Mouse (Mus musculus) MEL (cell line): ENCODE results near the gene Syt1. TPM values are rescaled to one million over a fixed set of nuclear protein-coding genes. Genes with fewer than 3 reads are reported as not detected.

ENCODE experiments used
- DNase-seq: peaks from one replicate; pipeline ENCODE4 v3.0.0; 2011; ENCODE audit warnings: low read depth, low spot score
- H3K27ac ChIP-seq: 2 replicates; pipeline ENCODE4 v1.5.1; 2012; ENCODE audit warnings: low read depth, mild to moderate bottlenecking, control low read depth, low read length, moderate library complexity; ENCODE audit not compliant: control insufficient read depth
- H3K27me3 ChIP-seq, 2 experiments: fragments of 150-350 bp in 1 of 2; sonication (generic) in 1 of 2; 2 replicates each; pipeline ENCODE4 v1.6.1; 2012; ENCODE audit warnings: low read length in 2 of 2, mild to moderate bottlenecking in 2 of 2, improper control_type of control experiment in 1 of 2, moderate library complexity in 1 of 2; ENCODE audit not compliant: insufficient read depth in 2 of 2, control insufficient read depth in 1 of 2
- H3K36me3 ChIP-seq, 2 experiments: 2 replicates each; pipeline ENCODE4 v1.6.1; 2012 to 2014; ENCODE audit warnings: low read length in 2 of 2, improper control_type of control experiment in 1 of 2, inconsistent platforms in 1 of 2, mild to moderate bottlenecking in 1 of 2; ENCODE audit not compliant: insufficient read depth in 2 of 2, control insufficient read depth in 1 of 2
- H3K4me1 ChIP-seq, 2 experiments: fragments of 150-350 bp in 1 of 2; sonication (generic) in 1 of 2; 2 replicates each; pipeline ENCODE4 v1.6.1; 2012; ENCODE audit warnings: low read length in 2 of 2, improper control_type of control experiment in 1 of 2, mild to moderate bottlenecking in 1 of 2; ENCODE audit not compliant: insufficient read depth in 2 of 2, control insufficient read depth in 1 of 2
- H3K4me3 ChIP-seq, 2 experiments: fragments of 150-350 bp in 1 of 2; sonication (generic) in 1 of 2; 2 replicates each; pipeline ENCODE4 v1.5.1; 2012; ENCODE audit warnings: low read depth in 2 of 2, low read length in 2 of 2, mild to moderate bottlenecking in 2 of 2, moderate library complexity in 2 of 2, control low read depth in 1 of 2, improper control_type of control experiment in 1 of 2; ENCODE audit not compliant: control insufficient read depth in 1 of 2, insufficient read depth in 1 of 2
- H3K79me2 ChIP-seq: 2 replicates; pipeline ENCODE4 v1.6.1; 2012; ENCODE audit warnings: mild to moderate bottlenecking, low read length, moderate library complexity; ENCODE audit not compliant: control insufficient read depth, poor library complexity, insufficient read depth
- H3K9ac ChIP-seq: 2 replicates; pipeline ENCODE4 v1.6.1; 2012; ENCODE audit warnings: low read depth, mild to moderate bottlenecking, control low read depth, low read length, moderate library complexity; ENCODE audit not compliant: control insufficient read depth, poor library complexity, severe bottlenecking
- H3K9me3 ChIP-seq: fragments of 150-350 bp; sonication (generic); replicated peaks from 2 replicates; pipeline ENCODE4 v1.6.1; 2012; ENCODE audit warnings: mild to moderate bottlenecking, low read length, improper control_type of control experiment, moderate library complexity; ENCODE audit not compliant: insufficient read depth
- CHD1 ChIP-seq: IDR thresholded peaks from 2 replicates; pipeline ENCODE4 v1.6.1; 2012; ENCODE audit warnings: low read depth, mild to moderate bottlenecking, inconsistent platforms, low read length, improper control_type of control experiment
- CTCF ChIP-seq, 3 experiments: IDR thresholded peaks in 2 of 3; conservative IDR thresholded peaks in 1 of 3; 2 replicates each; pipeline ENCODE4 v1.5.1; 2011 to 2012; ENCODE audit warnings: low read length in 3 of 3, low read depth in 2 of 3, mild to moderate bottlenecking in 2 of 3, improper control_type of control experiment in 1 of 3, inconsistent platforms in 1 of 3, mixed read lengths in 1 of 3, moderate library complexity in 1 of 3; ENCODE audit not compliant: control insufficient read depth in 1 of 3, insufficient read depth in 1 of 3, poor library complexity in 1 of 3, severe bottlenecking in 1 of 3
- E2F4 ChIP-seq: IDR thresholded peaks from 2 replicates; pipeline ENCODE4 v1.6.1; 2011; ENCODE audit warnings: low read depth, low read length, improper control_type of control experiment, borderline replicate concordance
- ELF1 ChIP-seq: IDR thresholded peaks from 2 replicates; pipeline ENCODE4 v1.6.1; 2014; ENCODE audit warnings: low read depth, mild to moderate bottlenecking, inconsistent platforms, low read length, improper control_type of control experiment, moderate library complexity
- ETS1 ChIP-seq: IDR thresholded peaks from 2 replicates; pipeline ENCODE4 v1.6.1; 2012; ENCODE audit warnings: low read depth, mild to moderate bottlenecking, inconsistent platforms, low read length, improper control_type of control experiment, moderate library complexity
- GABPA ChIP-seq: IDR thresholded peaks from 2 replicates; pipeline ENCODE4 v1.6.1; 2012; ENCODE audit warnings: low read depth, mild to moderate bottlenecking, inconsistent platforms, low read length, improper control_type of control experiment, moderate library complexity
- HCFC1 ChIP-seq: IDR thresholded peaks from 2 replicates; pipeline ENCODE4 v1.6.1; 2012; ENCODE audit warnings: low read depth, mild to moderate bottlenecking, inconsistent platforms, low read length, improper control_type of control experiment, moderate library complexity
- MYB ChIP-seq: IDR thresholded peaks from 2 replicates; pipeline ENCODE4 v1.6.1; 2011; ENCODE audit warnings: mild to moderate bottlenecking, low read depth, low read length, improper control_type of control experiment
- NELFE ChIP-seq: IDR thresholded peaks from 2 replicates; pipeline ENCODE4 v1.6.1; 2011; ENCODE audit warnings: low read depth, low read length, improper control_type of control experiment
- POLR2AphosphoS5 ChIP-seq: IDR thresholded peaks from 2 replicates; pipeline ENCODE4 v1.6.1; 2012; ENCODE audit warnings: low read depth, borderline replicate concordance, mild to moderate bottlenecking, inconsistent platforms, low read length, moderate library complexity, mixed read lengths
- RAD21 ChIP-seq: IDR thresholded peaks from 2 replicates; pipeline ENCODE4 v1.6.1; 2011; ENCODE audit warnings: mild to moderate bottlenecking, low read depth, low read length, improper control_type of control experiment
- SMC3 ChIP-seq: IDR thresholded peaks from 2 replicates; pipeline ENCODE4 v1.6.1; 2011; ENCODE audit warnings: low read depth, low read length, improper control_type of control experiment
- TCF12 ChIP-seq: IDR thresholded peaks from 2 replicates; pipeline ENCODE4 v1.6.1; 2014; ENCODE audit warnings: low read depth, mild to moderate bottlenecking, inconsistent platforms, low read length, improper control_type of control experiment, moderate library complexity
- USF1 ChIP-seq: IDR thresholded peaks from 2 replicates; pipeline ENCODE4 v1.6.1; 2014; ENCODE audit warnings: low read depth, mild to moderate bottlenecking, inconsistent platforms, low read length, improper control_type of control experiment, moderate library complexity
- USF2 ChIP-seq, 2 experiments: IDR thresholded peaks; 2 replicates each; pipeline ENCODE4 v1.6.1; 2011 to 2012; ENCODE audit warnings: improper control_type of control experiment in 2 of 2, low read length in 2 of 2, borderline replicate concordance in 1 of 2, inconsistent platforms in 1 of 2, low read depth in 1 of 2, mild to moderate bottlenecking in 1 of 2; ENCODE audit not compliant: insufficient read depth in 1 of 2
- ZC3H11A ChIP-seq: IDR thresholded peaks from 2 replicates; pipeline ENCODE4 v1.6.1; 2012; ENCODE audit warnings: low read depth, mild to moderate bottlenecking, inconsistent platforms, low read length, improper control_type of control experiment
- polyA plus RNA-seq, 2 experiments: library from polyadenylated mRNA; stranded (reverse) in 1 of 2; unstranded in 1 of 2; fragments of >175 nt in 1 of 2; fragments of >200 nt in 1 of 2; gene quantifications; 2 replicates each; pipeline versions ENCODE4 v1.2.1 to v1.2.4; 2012; ENCODE audit warnings: low replicate concordance in 2 of 2, low read depth in 1 of 2; ENCODE audit not compliant: insufficient read length in 2 of 2, insufficient read depth in 1 of 2, missing spikeins in 1 of 2
- total RNA-seq: library from RNA; depleted of rRNA; stranded (reverse); fragments of 300-350 nt; gene quantifications from 2 replicates; pipeline ENCODE4 v1.2.3, GENCODE M21; 2012

Gene Syt1
- total and polyA plus RNA-seq, 3 experiments, result not detected

DNA sequence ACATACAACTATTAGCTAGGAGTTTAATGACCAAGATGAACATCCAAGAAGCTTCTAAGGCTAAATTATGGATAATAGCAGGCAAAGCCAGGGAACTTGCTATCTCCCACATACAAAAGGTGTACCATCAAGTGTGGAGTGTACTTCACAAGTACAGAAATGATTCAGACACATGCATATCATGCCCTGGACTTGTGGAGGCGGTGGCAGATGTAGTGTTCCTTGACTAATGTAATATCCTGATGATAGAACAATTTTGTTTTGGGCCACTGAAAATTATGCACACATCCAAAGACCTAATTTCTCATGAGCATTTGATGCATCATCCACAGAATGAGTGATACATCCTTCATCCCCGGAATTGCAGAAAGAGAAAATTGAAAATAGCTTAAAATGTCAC is 267.0 kb downstream of the Syt1 start:
- no peak overlapping the region for H3K4me3 ChIP-seq
- H3K27me3 ChIP-seq, result no peaks in the 10 kb centered on the region; a peak in 1 of 4 replicates
- H3K79me2 ChIP-seq, result no peaks in the 10 kb centered on the region
- no peaks in the 10 kb centered on the region for H3K4me1 ChIP-seq
- H3K9me3 ChIP-seq, result no peaks in the 10 kb centered on the region
- no peak overlapping the region for H3K27ac ChIP-seq
- H3K36me3 ChIP-seq, result no peaks in the 10 kb centered on the region
- DNase-seq, result no peak
- no peak overlapping the region for H3K9ac ChIP-seq
- TF ChIP-seq ZC3H11A (no peak), USF1 (no peak), USF2 (IDR thresholded peaks at IDR 0.05; ENCODE audit: borderline replicate concordance in 1 of 2, insufficient read depth in 1 of 2, low read depth in 1 of 2, low read length in 2 of 2) (no peak), SMC3 (no peak)

DNA sequence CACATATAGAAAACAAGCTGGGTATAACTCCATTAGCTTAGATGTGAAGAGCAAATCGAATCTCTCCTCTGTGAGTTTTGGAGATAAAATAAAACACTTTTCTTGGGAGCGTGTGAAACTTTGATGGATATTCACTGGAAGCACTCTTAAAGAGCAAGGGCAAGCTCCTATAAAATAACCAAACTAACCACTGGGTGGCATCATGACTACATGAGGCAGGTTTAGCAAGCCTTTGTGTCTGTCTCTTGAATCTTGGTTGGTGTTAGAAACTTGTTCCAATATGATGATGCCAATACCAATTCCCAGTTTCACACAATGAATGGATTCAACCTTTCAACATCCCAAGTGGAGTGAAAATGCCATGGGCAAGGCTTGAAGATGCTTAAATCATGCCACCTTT is 276.8 kb downstream of the Syt1 start:
- TF ChIP-seq SMC3 (peak; percentile 38), RAD21 (peak; percentile 40), ETS1 (no peak), CTCF (IDR thresholded peaks at IDR 0.05 in 2 of 3, conservative IDR thresholded peaks at IDR 0.05 in 1 of 3; ENCODE audit: control insufficient read depth in 1 of 3, insufficient read depth in 1 of 3, low read depth in 2 of 3, low read length in 3 of 3, poor library complexity in 1 of 3, severe bottlenecking in 1 of 3) (peak in 1 of 3 experiments; percentile 35; a peak in 2 of 6 replicates), HCFC1 (no peak)
- Histone ChIP-seq H3K9ac (no peak overlapping the region), H3K36me3 (no peaks in the 10 kb centered on the region), H3K27ac (no peak overlapping the region), H3K4me1 (no peaks in the 10 kb centered on the region), H3K27me3 (no peaks in the 10 kb centered on the region), H3K79me2 (no peaks in the 10 kb centered on the region), H3K4me3 (no peak overlapping the region), H3K9me3 (no peaks in the 10 kb centered on the region)
- peak; percentile 5 for DNase-seq

DNA sequence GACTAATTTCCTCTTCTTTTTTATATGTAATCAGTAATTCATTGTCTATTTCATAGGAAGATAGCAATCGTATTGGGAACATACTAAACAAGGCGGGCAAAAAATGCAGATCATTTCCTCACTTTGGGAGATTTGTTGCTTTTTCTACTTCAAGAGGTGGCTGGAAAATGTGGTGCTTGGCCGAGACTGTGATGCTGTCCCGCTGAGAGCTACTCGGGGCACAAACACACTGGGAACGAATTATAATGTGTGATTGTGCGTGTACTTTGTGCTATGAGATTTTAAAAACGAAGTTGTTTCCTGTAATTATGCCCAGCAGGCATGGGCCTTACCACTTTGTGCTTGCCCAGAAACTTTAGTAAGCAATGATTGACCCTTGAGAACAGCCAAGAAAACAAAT is 281.8 kb downstream of the Syt1 start:
- Histone ChIP-seq H3K36me3 (no peaks in the 10 kb centered on the region), H3K9me3 (no peaks in the 10 kb centered on the region), H3K27ac (no peak overlapping the region), H3K27me3 (no peaks in the 10 kb centered on the region), H3K9ac (no peak overlapping the region), H3K4me3 (no peak overlapping the region), H3K4me1 (no peaks in the 10 kb centered on the region), H3K79me2 (no peaks in the 10 kb centered on the region)
- TF ChIP-seq POLR2AphosphoS5 (no peak), SMC3 (no peak), CHD1 (no peak), MYB (no peak), ETS1 (no peak), NELFE (no peak), ELF1 (no peak), E2F4 (no peak), GABPA (no peak), TCF12 (no peak)
- DNase-seq, result no peak
